Mouse (Mus musculus): ENCODE measurements at regions not wholly inside any gene's neighbourhood (a gene's known extent, or its start where the extent isn't known, plus 50 kb on each side); places are given as distances from the start of the nearest gene placed in this dataset.

DNA sequence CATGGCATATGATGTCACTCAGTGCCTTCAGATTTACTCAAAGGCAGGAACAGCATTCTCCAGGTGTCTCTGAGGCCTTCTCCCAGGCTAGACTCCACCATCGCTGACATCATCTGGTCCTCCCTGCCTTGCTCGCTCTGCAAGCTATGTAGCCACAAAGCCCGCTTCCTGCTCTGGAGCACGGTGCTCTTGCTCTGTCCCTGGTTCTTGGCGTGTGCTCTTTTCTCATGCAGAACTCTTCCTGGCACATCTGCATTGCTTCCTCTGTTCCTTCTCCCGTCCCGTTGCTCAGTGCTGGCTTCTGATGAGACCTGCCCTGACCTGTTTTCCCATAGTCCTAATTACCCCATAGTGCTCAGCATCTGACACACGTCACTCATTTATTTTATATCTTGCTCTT lies 178.6 kb downstream of the Trim29 start:
- H3K4me3 ChIP-seq (replicated peaks): no peak overlapping the region
- no peak overlapping the region for H3K9ac ChIP-seq
- H3K36me3 ChIP-seq (replicated peaks): no peaks in the 10 kb centered on the region
- no peak for ATAC-seq (ENCODE audit: insufficient read depth)
- H3K4me2 ChIP-seq: no peak overlapping the region
- H3K9me3 ChIP-seq (replicated peaks): no peaks in the 10 kb centered on the region
- no peak overlapping the region for H3K27ac ChIP-seq (replicated peaks)
- H3K27me3 ChIP-seq: no peaks in the 10 kb centered on the region
- 39% methylated on average over 8 of the region's 8 CpGs for WGBS (ENCODE audit: insufficient replicate concordance)
- H3K4me1 ChIP-seq (replicated peaks): no peaks in the 10 kb centered on the region

DNA sequence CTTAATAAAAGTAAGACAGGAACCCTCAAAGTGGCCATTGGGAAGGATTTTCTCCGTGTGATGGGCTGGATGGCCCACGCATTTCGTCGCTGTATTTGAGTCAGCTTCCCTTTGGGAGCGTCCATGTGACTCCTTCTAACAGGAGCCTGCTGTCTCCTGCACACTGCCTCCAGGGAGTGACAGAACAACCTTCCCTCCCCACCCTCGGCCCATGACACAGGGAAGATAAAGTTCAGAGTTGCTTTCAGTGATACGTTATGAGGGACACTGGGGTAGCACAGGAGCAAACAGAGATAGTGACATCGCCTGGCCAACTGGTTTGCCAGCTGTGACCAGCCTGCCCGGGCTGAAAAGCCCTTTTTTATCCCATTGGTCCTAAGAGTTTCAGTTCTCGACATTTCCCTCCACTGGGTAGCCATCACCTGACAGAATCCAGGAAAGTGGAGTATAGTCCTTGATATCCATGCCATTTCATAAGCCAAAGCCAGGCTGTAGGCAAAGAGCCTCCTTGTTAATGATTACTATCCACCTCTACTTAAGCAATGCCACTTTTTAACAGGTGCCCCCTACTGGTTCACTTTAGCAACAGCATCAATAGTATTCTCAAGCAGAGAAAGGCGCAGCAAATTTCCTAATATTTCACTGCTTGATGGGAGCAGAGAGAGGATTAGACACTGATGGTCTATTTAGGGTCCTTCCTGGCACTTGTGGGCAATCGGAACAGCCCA lies 180.5 kb downstream of the Trim29 start:
- Histone ChIP-seq H3K9ac (no peak overlapping the region), H3K27me3 (no peaks in the 10 kb centered on the region), H3K4me2 (no peak overlapping the region), H3K36me3 (replicated peaks) (no peaks in the 10 kb centered on the region), H3K4me3 (replicated peaks) (no peak overlapping the region), H3K27ac (replicated peaks) (no peak overlapping the region), H3K4me1 (replicated peaks) (no peaks in the 10 kb centered on the region), H3K9me3 (replicated peaks) (no peaks in the 10 kb centered on the region)
- 50% methylated on average over 12 of the region's 12 CpGs for WGBS (ENCODE audit: insufficient replicate concordance)
- ATAC-seq (ENCODE audit: insufficient read depth): no peak

DNA sequence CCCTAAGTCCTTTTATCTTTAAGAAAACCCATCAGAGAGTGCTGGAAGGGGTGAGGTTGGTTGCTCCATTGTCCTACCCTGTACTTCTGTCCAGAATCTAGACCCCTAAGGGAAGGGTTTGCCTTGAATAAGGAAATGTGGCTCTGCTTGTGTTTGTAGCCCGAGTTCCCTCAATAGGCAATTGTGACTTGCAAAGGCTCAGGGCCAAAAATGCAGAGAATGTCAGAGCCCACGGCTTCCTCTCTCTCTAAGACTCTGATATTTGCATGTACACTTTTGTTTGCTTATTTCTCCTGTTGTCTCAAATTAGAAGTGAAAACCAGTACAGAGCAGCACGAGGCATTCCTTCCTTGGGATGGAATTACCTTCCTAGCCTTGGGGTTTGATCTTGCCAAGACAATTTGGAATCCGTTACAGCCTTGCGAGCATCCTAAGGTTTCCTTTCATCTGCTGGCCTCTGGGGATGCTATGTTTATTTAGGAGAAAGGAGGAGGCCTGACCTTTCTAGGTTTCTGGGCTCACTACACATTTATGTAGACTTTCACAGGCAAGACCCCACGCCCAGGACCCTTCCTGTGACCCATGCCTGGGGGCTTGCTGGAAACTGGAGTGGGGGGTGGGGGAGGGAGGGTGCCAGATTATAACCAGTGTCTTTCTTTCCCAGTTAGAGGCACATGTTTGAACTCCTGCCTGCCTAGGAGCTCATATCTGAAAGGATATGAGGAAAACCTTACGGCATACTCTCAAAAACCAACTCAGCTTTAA lies 181.8 kb downstream of the Trim29 start:
- Histone ChIP-seq H3K27me3 (no peaks in the 10 kb centered on the region), H3K4me1 (replicated peaks) (no peaks in the 10 kb centered on the region), H3K4me3 (replicated peaks) (no peak overlapping the region), H3K9ac (no peak overlapping the region), H3K4me2 (no peak overlapping the region), H3K9me3 (replicated peaks) (no peaks in the 10 kb centered on the region), H3K36me3 (replicated peaks) (no peaks in the 10 kb centered on the region), H3K27ac (replicated peaks) (no peak overlapping the region)
- no peak for ATAC-seq (ENCODE audit: insufficient read depth)
- 42% methylated on average over 7 of the region's 7 CpGs for WGBS (ENCODE audit: insufficient replicate concordance)

DNA sequence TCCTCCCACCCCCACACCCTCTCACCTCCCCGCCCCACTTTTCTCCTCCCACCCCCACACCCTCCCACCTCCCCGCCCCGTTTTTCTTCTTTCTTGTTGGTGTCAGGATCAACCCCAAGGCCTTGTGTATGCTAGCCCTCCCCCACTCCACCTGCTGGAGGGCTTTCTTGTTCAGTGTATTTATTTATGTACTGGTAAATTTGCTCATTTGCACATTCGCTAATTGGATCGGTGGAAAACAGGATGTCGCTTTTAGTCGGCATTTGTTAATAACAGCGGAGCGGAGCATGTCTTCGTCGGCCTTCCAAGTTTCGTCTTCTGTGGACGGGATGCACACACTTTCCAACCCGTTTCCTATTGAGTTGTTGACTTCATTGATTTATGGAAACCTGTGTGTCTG lies 187.9 kb downstream of the Trim29 start:
- H3K9ac ChIP-seq: no peak overlapping the region
- 71% methylated on average over 14 of the region's 14 CpGs for WGBS (ENCODE audit: insufficient replicate concordance)
- no peaks in the 10 kb centered on the region for H3K36me3 ChIP-seq (replicated peaks)

DNA sequence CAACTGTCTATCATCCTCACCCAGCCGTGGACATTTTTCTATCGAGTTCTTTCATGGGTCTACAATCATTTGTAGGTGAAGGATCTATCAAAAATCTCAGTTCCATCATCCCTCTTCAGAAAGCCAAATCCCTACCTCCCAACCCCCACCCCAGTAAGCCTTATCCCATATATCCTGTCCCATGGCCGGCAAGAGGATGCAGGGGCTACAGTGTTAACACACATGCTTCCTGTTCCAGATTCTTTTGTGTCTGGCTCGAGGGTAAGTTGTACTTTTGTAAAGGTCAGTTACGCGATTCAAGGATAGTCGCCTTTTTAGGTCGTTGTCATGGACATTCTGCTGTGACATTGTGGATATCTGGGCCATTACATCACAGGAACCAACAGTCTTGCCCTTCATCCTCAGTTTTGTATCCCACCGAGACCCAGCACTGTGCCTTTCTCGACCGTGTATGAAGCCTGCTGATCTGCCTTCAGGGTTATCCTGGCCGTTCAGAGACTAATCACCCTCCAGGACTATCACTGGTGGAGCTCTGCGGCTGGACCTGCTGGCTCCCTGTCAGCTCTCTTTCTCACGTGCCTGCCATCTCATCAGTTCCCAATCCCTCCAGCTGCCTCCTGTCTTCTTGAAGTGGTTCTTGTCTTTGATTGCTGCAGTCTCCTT lies 193.8 kb downstream of the Trim29 start:
- WGBS (ENCODE audit: insufficient replicate concordance): 16% methylated on average over 14 of the region's 14 CpGs
- Histone ChIP-seq H3K9ac (no peak overlapping the region), H3K4me1 (replicated peaks) (no peaks in the 10 kb centered on the region), H3K4me2 (no peak overlapping the region), H3K27ac (replicated peaks) (no peak overlapping the region), H3K4me3 (replicated peaks) (no peak overlapping the region), H3K27me3 (no peaks in the 10 kb centered on the region), H3K36me3 (replicated peaks) (no peaks in the 10 kb centered on the region), H3K9me3 (replicated peaks) (no peaks in the 10 kb centered on the region)
- no peak for ATAC-seq (ENCODE audit: insufficient read depth)

More for the DNA sequence above, 187.9 kb downstream of the Trim29 start:
- Histone ChIP-seq H3K4me1 (replicated peaks) (no peaks in the 10 kb centered on the region), H3K27me3 (no peaks in the 10 kb centered on the region), H3K9me3 (replicated peaks) (no peaks in the 10 kb centered on the region), H3K4me3 (replicated peaks) (no peak overlapping the region), H3K4me2 (no peak overlapping the region), H3K27ac (replicated peaks) (no peak overlapping the region)
- ATAC-seq (ENCODE audit: insufficient read depth): no peak

DNA sequence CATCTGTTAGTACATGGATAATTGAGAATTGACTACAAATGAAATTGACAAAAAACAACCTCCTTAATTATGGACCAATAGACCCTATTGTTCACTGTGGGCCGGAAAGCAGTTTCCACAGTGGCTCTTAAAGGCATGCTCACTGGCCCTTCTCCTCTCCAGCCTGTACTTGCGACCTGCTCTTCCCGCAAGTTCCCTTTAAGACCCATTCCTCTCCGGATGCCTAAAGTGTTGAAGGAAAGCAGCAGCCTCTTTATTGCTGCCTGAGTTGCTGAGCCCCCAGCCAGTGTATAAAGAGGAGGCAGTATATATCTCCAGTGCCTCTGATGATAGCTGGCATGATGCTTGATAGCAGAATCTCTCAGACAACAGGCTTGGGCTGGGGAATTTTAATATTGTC lies 195.2 kb downstream of the Trim29 start:
- Histone ChIP-seq H3K27ac (replicated peaks) (no peak overlapping the region), H3K9me3 (replicated peaks) (no peaks in the 10 kb centered on the region), H3K4me3 (replicated peaks) (no peak overlapping the region), H3K27me3 (no peaks in the 10 kb centered on the region), H3K4me2 (no peak overlapping the region), H3K4me1 (replicated peaks) (no peaks in the 10 kb centered on the region), H3K9ac (no peak overlapping the region), H3K36me3 (replicated peaks) (no peaks in the 10 kb centered on the region)
- ATAC-seq (ENCODE audit: insufficient read depth): no peak
- WGBS (ENCODE audit: insufficient replicate concordance): 24% methylated on average over 4 of the region's 4 CpGs

DNA sequence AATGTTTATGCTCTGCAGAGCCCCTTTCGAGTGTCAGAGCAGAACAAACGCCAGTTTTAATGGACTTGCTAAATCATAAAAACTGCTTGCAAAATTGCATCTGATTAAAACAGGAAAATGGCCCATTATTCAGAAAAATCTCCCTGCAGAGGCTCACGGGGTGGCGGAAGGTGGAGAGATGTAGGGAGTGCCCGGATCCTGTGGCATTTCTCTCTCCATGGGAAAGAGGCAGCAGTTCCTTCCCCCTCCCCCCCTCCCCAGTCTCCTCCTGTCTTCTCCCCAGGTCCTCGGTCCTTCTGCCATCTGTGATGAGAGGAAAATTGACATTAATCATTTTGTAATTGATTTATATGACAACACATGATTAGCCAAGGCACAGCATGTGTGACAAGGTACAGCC lies 195.6 kb downstream of the Trim29 start:
- Histone ChIP-seq H3K4me2 (no peak overlapping the region), H3K9ac (no peak overlapping the region), H3K4me3 (replicated peaks) (no peak overlapping the region), H3K27me3 (no peaks in the 10 kb centered on the region), H3K36me3 (replicated peaks) (no peaks in the 10 kb centered on the region), H3K9me3 (replicated peaks) (no peaks in the 10 kb centered on the region), H3K4me1 (replicated peaks) (no peaks in the 10 kb centered on the region), H3K27ac (replicated peaks) (no peak overlapping the region)
- ATAC-seq (ENCODE audit: insufficient read depth): no peak
- 36% methylated on average over 6 of the region's 6 CpGs for WGBS (ENCODE audit: insufficient replicate concordance)

DNA sequence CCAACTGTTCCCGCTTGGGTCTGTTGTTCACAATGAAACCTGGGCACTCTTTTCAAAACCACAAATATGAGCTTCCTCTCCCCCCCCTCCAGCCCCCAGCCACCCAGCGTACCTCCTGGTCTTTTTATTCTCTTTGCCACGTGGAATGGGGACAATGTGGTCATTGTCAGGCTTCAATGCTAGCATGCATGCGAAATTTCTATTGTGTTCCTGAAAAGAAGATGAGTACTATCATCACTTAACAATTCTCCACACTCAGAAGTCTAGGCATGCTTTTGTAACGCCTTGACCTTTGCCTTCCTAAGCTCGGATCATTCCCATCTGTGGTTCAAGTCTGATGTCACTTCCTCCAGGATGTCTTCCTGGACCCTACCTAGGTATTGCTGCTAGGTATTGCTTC lies 202.2 kb downstream of the Trim29 start:
- Histone ChIP-seq H3K4me1 (replicated peaks) (no peaks in the 10 kb centered on the region), H3K9me3 (replicated peaks) (no peaks in the 10 kb centered on the region), H3K27ac (replicated peaks) (no peak overlapping the region), H3K4me3 (replicated peaks) (no peak overlapping the region), H3K9ac (no peak overlapping the region), H3K27me3 (no peaks in the 10 kb centered on the region), H3K4me2 (no peak overlapping the region), H3K36me3 (replicated peaks) (no peaks in the 10 kb centered on the region)
- no peak for ATAC-seq (ENCODE audit: insufficient read depth)
- 42% methylated on average over 6 of the region's 6 CpGs for WGBS (ENCODE audit: insufficient replicate concordance)

DNA sequence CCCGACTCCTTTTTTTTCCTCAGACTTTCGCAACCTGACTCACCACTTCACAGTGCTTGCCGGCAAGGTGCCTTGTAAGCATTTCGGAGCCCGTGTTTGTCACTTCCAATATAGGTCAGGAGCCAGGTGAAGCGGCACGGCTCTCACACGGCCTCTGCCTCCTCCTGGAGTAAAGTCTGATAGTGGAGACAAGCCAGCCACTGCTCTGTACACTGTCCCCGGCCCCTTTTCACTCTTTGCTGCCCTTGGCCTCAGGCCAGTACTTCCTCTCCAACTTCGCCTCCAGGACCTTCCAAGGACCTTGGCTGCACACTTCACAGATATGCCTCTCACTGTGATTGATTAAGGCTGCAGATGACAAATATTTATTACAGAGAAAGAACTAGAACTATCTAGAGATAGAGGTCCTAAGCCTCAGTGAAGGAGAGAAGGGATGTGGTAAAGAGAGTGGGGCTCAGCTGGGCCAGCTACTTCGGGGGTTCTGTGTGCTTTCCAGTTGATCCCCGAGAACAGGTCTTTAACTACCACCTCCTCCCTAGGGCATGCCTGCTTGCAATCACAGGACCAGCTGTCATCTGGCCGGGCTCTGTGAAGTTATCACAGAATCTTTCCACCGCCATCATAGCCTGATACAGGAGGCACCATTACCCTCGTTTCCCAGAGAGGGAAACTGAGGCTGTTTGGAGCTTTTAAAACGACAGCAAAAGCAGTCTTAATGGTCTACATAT lies 204.2 kb downstream of the Trim29 start:
- 60% methylated on average over 16 of the region's 16 CpGs for WGBS (ENCODE audit: insufficient replicate concordance)
- ATAC-seq (ENCODE audit: insufficient read depth): no peak
- no peaks in the 10 kb centered on the region for H3K4me1 ChIP-seq (replicated peaks)
- H3K36me3 ChIP-seq (replicated peaks): no peaks in the 10 kb centered on the region
- H3K27me3 ChIP-seq: no peaks in the 10 kb centered on the region
- H3K9ac ChIP-seq: no peak overlapping the region
- H3K27ac ChIP-seq (replicated peaks): no peak overlapping the region
- H3K4me2 ChIP-seq: no peak overlapping the region
- H3K4me3 ChIP-seq (replicated peaks): no peak overlapping the region
- H3K9me3 ChIP-seq (replicated peaks): no peaks in the 10 kb centered on the region

DNA sequence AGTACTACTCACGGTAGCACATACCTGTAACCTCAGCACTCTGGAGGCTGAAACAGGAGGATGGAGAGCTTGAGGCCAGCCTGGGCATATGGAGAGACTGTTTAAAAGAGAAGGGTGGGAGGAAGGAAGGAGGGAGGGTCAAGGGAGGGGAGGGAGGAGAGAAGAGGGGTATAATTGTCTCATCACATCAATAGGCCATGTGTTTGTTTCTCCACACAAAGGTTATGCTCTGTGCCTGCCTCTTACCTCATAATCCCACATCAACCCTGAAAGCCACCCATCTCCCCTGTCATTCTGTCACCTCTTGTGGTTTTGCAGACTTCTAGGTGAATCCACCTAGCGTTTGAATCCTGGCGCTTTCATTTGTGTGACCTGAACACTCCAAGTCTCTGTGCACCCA lies 210.3 kb downstream of the Trim29 start:
- no peak for ATAC-seq (ENCODE audit: insufficient read depth)
- 71% methylated on average over 3 of the region's 3 CpGs for WGBS (ENCODE audit: insufficient replicate concordance)

More for the DNA sequence above, 210.3 kb downstream of the Trim29 start:
- no peak overlapping the region for H3K4me2 ChIP-seq
- no peak overlapping the region for H3K4me3 ChIP-seq (replicated peaks)
- no peaks in the 10 kb centered on the region for H3K27me3 ChIP-seq
- H3K27ac ChIP-seq (replicated peaks): no peak overlapping the region
- no peaks in the 10 kb centered on the region for H3K9me3 ChIP-seq (replicated peaks)
- H3K4me1 ChIP-seq (replicated peaks): no peaks in the 10 kb centered on the region
- no peaks in the 10 kb centered on the region for H3K36me3 ChIP-seq (replicated peaks)
- no peak overlapping the region for H3K9ac ChIP-seq

Data from liver, embryonic 15.5 days (tissue).